ENCODE assay signal across 12 mouse cellular contexts in genomic region chr16:57753539-57754280, GRCm38 (mm10). TPM values are rescaled to one million over a fixed set of nuclear protein-coding genes. Genes with fewer than 3 reads are reported as not detected.
A peak's percentile ranks its signal among the peaks of the same experiment; 100 is the strongest.
DNase-seq lines count a peak whose midpoint lies in the region; ATAC-seq lines count a peak whose summit lies in the region.
"Had no signal": no experiment of that assay in that cellular context is flagged by ENCODE, and none has a peak within 500 bp of the region (broad histone marks: within the 10 kb centered on the region; RNA-seq: fewer than 3 reads in every experiment).

No protein-coding gene starts in this region.

- no peak for ATAC-seq in heart, embryonic 12.5 days (ENCODE audit: insufficient number of reproducible peaks, low FRiP score)
- ATAC-seq in midbrain, embryonic 14.5 days (ENCODE audit: low FRiP score, low TSS enrichment): no peak
- ATAC-seq in midbrain, embryonic 15.5 days (replicated peaks): no peak

- WGBS in heart, embryonic 12.5 days: 41% methylated on average over 10 of the region's 10 CpGs
- 63% methylated on average over 10 of the region's 10 CpGs for WGBS in midbrain, embryonic 14.5 days
- 63% methylated on average over 10 of the region's 10 CpGs for WGBS in midbrain, embryonic 15.5 days

- H3K36me3 ChIP-seq in heart, embryonic 12.5 days: no peaks in the 10 kb centered on the region
- H3K36me3 ChIP-seq in midbrain, embryonic 14.5 days (ENCODE audit: control insufficient read depth, insufficient read depth, low read length): no peaks in the 10 kb centered on the region
- H3K36me3 ChIP-seq in midbrain, embryonic 15.5 days (replicated peaks): no peaks in the 10 kb centered on the region
- H3K36me3 ChIP-seq: lung, embryonic 15.5 days; midbrain, embryonic 13.5 days had no signal

- peak overlapping the region; percentile 82 for H3K4me2 ChIP-seq in heart, embryonic 12.5 days
- peak overlapping the region; percentile 83; the same call in 1 of the 2 replicates for H3K4me2 ChIP-seq in midbrain, embryonic 14.5 days (ENCODE audit: low read length)
- no peak overlapping the region for H3K4me2 ChIP-seq in midbrain, embryonic 15.5 days

- H3K27ac ChIP-seq in heart, embryonic 12.5 days (ENCODE audit: poor library complexity, severe bottlenecking): no peak overlapping the region
- no peak overlapping the region for H3K27ac ChIP-seq in midbrain, embryonic 14.5 days (replicated peaks; ENCODE audit: low read depth, low read length)
- H3K27ac ChIP-seq in midbrain, embryonic 15.5 days: no peak overlapping the region
- H3K27ac ChIP-seq: lung, embryonic 15.5 days; midbrain, embryonic 13.5 days had no signal

- no peak for DNase-seq in heart, postnatal 25 days (ENCODE audit: low spot score)
- no peak for DNase-seq in midbrain, embryonic 14.5 days
- DNase-seq in kidney, postnatal 25 days: peak; percentile 33 to 62
- no peak for DNase-seq in left cerebral cortex, adult 11 months (ENCODE audit: low spot score)
- DNase-seq in left cerebral cortex, postnatal 25 days (ENCODE audit: low spot score in 2 of 2): no peak
- DNase-seq in cerebellum, adult 9-11 months: no peak
- DNase-seq: adrenal gland, adult 8-10 months; spleen, adult 18-20 months had no signal

- 0 out of 2 replicates have a peak overlapping the region, but pooled peaks have one; percentile 39 for H3K9ac ChIP-seq in heart, embryonic 12.5 days
- no peak overlapping the region for H3K9ac ChIP-seq in midbrain, embryonic 14.5 days (replicated peaks; ENCODE audit: low read length)
- no peak overlapping the region for H3K9ac ChIP-seq in midbrain, embryonic 15.5 days

- peaks cover 12% of the 10 kb centered on the region; the same call in 1 of the 2 replicates for H3K4me1 ChIP-seq in heart, embryonic 12.5 days (replicated peaks)
- peaks cover 9% of the 10 kb centered on the region for H3K4me1 ChIP-seq in midbrain, embryonic 14.5 days (ENCODE audit: control insufficient read depth, insufficient read depth, low read length)
- H3K4me1 ChIP-seq in midbrain, embryonic 15.5 days: peaks cover 14% of the 10 kb centered on the region

- peak overlapping the region; percentile 54; the same call in 1 of the 2 replicates for H3K4me3 ChIP-seq in heart, embryonic 12.5 days
- H3K4me3 ChIP-seq in midbrain, embryonic 14.5 days (replicated peaks; ENCODE audit: low read depth, low read length): no peak overlapping the region
- H3K4me3 ChIP-seq in midbrain, embryonic 15.5 days: no peak overlapping the region

- H3K27me3 ChIP-seq in heart, embryonic 12.5 days (replicated peaks): no peaks in the 10 kb centered on the region
- H3K27me3 ChIP-seq in midbrain, embryonic 14.5 days (ENCODE audit: control insufficient read depth, insufficient read depth, low read length): no peaks in the 10 kb centered on the region
- no peaks in the 10 kb centered on the region for H3K27me3 ChIP-seq in midbrain, embryonic 15.5 days (replicated peaks)
- H3K27me3 ChIP-seq: midbrain, embryonic 13.5 days had no signal

- intact Hi-C loops in heart, postnatal 25 days (cut with DNase I): loop anchor here (5.0 kb wide), 2 partner anchors 41 to 81 kb away; no protein-coding TSS in a partner anchor
- intact Hi-C loops in left cerebral cortex, postnatal 25 days (cut with DNase I): loop anchor here (10.0 kb wide), 1 partner anchor 121 kb away; no protein-coding TSS in a partner anchor

- H3K9me3 ChIP-seq in heart, embryonic 12.5 days (replicated peaks): no peaks in the 10 kb centered on the region
- no peaks in the 10 kb centered on the region for H3K9me3 ChIP-seq in midbrain, embryonic 14.5 days (ENCODE audit: control insufficient read depth, low read length)
- H3K9me3 ChIP-seq in midbrain, embryonic 15.5 days: no peaks in the 10 kb centered on the region
- H3K9me3 ChIP-seq: lung, embryonic 15.5 days; midbrain, embryonic 13.5 days had no signal

RNA-seq across cellular contexts. Expression of gene Col8a1, which starts 0.8 kb away (rescaled TPM):
- polyA plus RNA-seq in heart, embryonic 12.5 days (2016; fragmentation: Nextera tagmentation; extraction: Ambion mirVana): 2.2 and 2.3 TPM in 2 replicates
- 10 to 100 TPM in 1 of 2 experiments, 1 to 10 TPM in 1; 7.5 to 10.4 TPM for total RNA-seq in heart, postnatal 25 days (2021)
- polyA plus RNA-seq in midbrain, embryonic 14.5 days (2014; fragmentation: Nextera tagmentation; extraction: Ambion mirVana): 2.0 and 2.4 TPM in 2 replicates
- polyA plus RNA-seq in midbrain, embryonic 15.5 days (2015; fragmentation: Nextera tagmentation; extraction: Ambion mirVana): 3.3 and 4.0 TPM in 2 replicates
- total RNA-seq in left cerebral cortex, postnatal 25 days (2021): 1 to 10 TPM; 2.3 to 3.3 TPM

Comparison
In these comparisons a context has a peak if more than half of its experiments do, and no peak if none do; other contexts are left out.
1. DNase-seq: peak in kidney, postnatal 25 days (2 of 2); none in heart, postnatal 25 days (single experiment), midbrain, embryonic 14.5 days (single experiment), left cerebral cortex, adult 11 months (single experiment), left cerebral cortex, postnatal 25 days (0 of 2) and cerebellum, adult 9-11 months (single experiment).